Mouse (Mus musculus) limb, embryonic 11.5 days (tissue): Measurements from ENCODE around the gene Ccdc189. TPM values are rescaled to one million over a fixed set of nuclear protein-coding genes. Genes with fewer than 3 reads are reported as not detected.
"Not testable (repeated sequence)": the region's sequence is repeated elsewhere in the genome, so short reads cannot be mapped to it uniquely, and the experiment has no call there.

Experiments used
- ATAC-seq: fragments of 200-750 bp; cut with Nextera tagmentation; 2 replicates; pipeline ENCODE4 v1.8.0; 2017; ENCODE audit warnings: low read depth; ENCODE audit not compliant: insufficient number of reproducible peaks, low FRiP score, low TSS enrichment
- DNase-seq: peaks from one replicate; pipeline ENCODE4 v3.0.0-alpha.2; 2015; ENCODE audit warnings: low spot score
- H3K27ac ChIP-seq: fragments of 300-500 bp; sonication (generic); replicated peaks from 2 replicates; pipeline ENCODE4 v1.5.1; 2014; ENCODE audit warnings: low read depth, mild to moderate bottlenecking, low read length
- H3K27me3 ChIP-seq: fragments of 300-500 bp; sonication (generic); 2 replicates; pipeline ENCODE4 v1.6.1; 2014; ENCODE audit warnings: mild to moderate bottlenecking, low read length, mixed read lengths; ENCODE audit not compliant: control insufficient read depth, insufficient read depth
- H3K36me3 ChIP-seq: fragments of 300-500 bp; sonication (generic); 2 replicates; pipeline ENCODE4 v1.6.1; 2014; ENCODE audit warnings: mild to moderate bottlenecking, low read length, moderate library complexity, mixed read lengths; ENCODE audit not compliant: control insufficient read depth, insufficient read depth
- H3K4me1 ChIP-seq: fragments of 300-500 bp; sonication (generic); 2 replicates; pipeline ENCODE4 v1.6.1; 2014; ENCODE audit warnings: low read length, mixed read lengths; ENCODE audit not compliant: control insufficient read depth, insufficient read depth
- H3K4me2 ChIP-seq: fragments of 300-500 bp; sonication (generic); 2 replicates; pipeline ENCODE4 v1.6.1; 2014; ENCODE audit warnings: low read depth, mild to moderate bottlenecking, moderate library complexity; ENCODE audit not compliant: severe bottlenecking
- H3K4me3 ChIP-seq: fragments of 300-500 bp; sonication (generic); 2 replicates; pipeline ENCODE4 v1.5.1; 2014; ENCODE audit warnings: low read depth, low read length
- H3K9ac ChIP-seq: fragments of 300-500 bp; sonication (generic); 2 replicates; pipeline ENCODE4 v1.6.1; 2014; ENCODE audit warnings: mild to moderate bottlenecking, low read length
- H3K9me3 ChIP-seq: fragments of 300-500 bp; sonication (generic); 2 replicates; pipeline ENCODE4 v1.6.1; 2016; ENCODE audit warnings: low read length; ENCODE audit not compliant: control insufficient read depth
- WGBS: fragments of 180-500 bp; shearing (Covaris S2); extraction: QIAGEN DNeasy Blood & Tissue Kit; methylation state at CpG from one replicate; pipeline ENCODE4 v1.1.7; 2014; 5-methylcytosine and 5-hydroxymethylcytosine counted together
- polyA plus RNA-seq: library from polyadenylated mRNA; unstranded; fragments of >200 nt; fragmentation: Nextera tagmentation; extraction: Ambion mirVana; gene quantifications from 2 replicates; pipeline ENCODE4 v1.2.1, GENCODE M21; 2014

Ccdc189 gene
- 11.5 and 12.3 TPM in 2 replicates for polyA plus RNA-seq

GRCm38 (mm10) chr7:127588011-127588871, at the start of gene Ccdc189, which contains the start of gene Rnf40:
Ccdc189 (minus strand) TSS chr7:127588595.
Rnf40 (plus strand) TSS chr7:127588767.
- H3K4me2 ChIP-seq: peak within 1 kb of the TSS; percentile 72
- no peaks in the 10 kb centered on the region for H3K9me3 ChIP-seq
- H3K4me1 ChIP-seq: peaks cover 3% of the 10 kb centered on the region
- under 1% methylated on average over 50 of the region's 50 CpGs for WGBS
- peak within 1 kb of the TSS; percentile 91 for H3K4me3 ChIP-seq
- peaks cover 18% of the 10 kb centered on the region for H3K36me3 ChIP-seq
- H3K9ac ChIP-seq: peak within 1 kb of the TSS; percentile 79
- ATAC-seq: peak; percentile 99
- DNase-seq: peak; percentile 94
- H3K27me3 ChIP-seq: no peaks in the 10 kb centered on the region
- H3K27ac ChIP-seq: peak within 1 kb of the TSS; percentile 30; the same call in 1 of the 2 replicates

DNA sequence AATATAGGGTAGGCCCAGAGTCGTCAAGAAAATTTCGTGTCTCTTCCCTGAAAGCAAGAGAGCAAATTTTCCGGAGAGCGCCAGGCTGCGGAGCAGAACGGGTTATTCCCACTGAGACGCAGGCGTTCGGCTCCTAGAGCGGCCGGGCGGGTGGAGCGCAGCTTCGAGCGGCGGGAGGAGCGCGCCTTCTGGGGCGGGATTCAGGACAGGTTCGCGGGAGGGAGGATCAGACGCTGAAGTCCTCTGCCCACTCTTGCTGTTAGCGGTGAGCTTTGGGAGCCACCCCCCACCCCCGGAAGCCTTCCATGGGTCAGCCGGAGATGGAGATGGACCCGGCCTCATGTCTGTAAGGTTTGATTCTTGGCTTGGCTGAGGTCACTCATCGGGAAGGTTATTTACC, 48.6 kb upstream of the Ccdc189 start:
- ATAC-seq: 0 out of 2 replicates have a peak, but pooled peaks have one; percentile 39
- DNase-seq: peak; percentile 85
- no peaks in the 10 kb centered on the region for H3K27me3 ChIP-seq
- H3K4me3 ChIP-seq: peak overlapping the region; percentile 33
- under 1% methylated on average over 27 of the region's 27 CpGs for WGBS
- H3K4me2 ChIP-seq: peak overlapping the region; percentile 49
- H3K9me3 ChIP-seq: no peaks in the 10 kb centered on the region
- no peak overlapping the region for H3K27ac ChIP-seq
- H3K9ac ChIP-seq: peak overlapping the region; percentile 62; the same call in 1 of the 2 replicates
- no peaks in the 10 kb centered on the region for H3K4me1 ChIP-seq
- H3K36me3 ChIP-seq: no peaks in the 10 kb centered on the region

GRCm38 (mm10) chr7:127631416-127631815, 43.0 kb upstream of the Ccdc189 start:
- WGBS: 92% methylated on average over 4 of the region's 4 CpGs
- no peak overlapping the region for H3K4me3 ChIP-seq
- no peaks in the 10 kb centered on the region for H3K27me3 ChIP-seq
- H3K36me3 ChIP-seq: no peaks in the 10 kb centered on the region
- DNase-seq: no peak
- H3K9me3 ChIP-seq: no peaks in the 10 kb centered on the region
- H3K4me2 ChIP-seq: no peak overlapping the region
- no peaks in the 10 kb centered on the region for H3K4me1 ChIP-seq
- H3K9ac ChIP-seq: no peak overlapping the region
- no peak overlapping the region for H3K27ac ChIP-seq
- ATAC-seq: no peak

GRCm38 (mm10) chr7:127628646-127629045, 40.3 kb upstream of the Ccdc189 start:
- Histone ChIP-seq H3K9me3 (no peaks in the 10 kb centered on the region), H3K36me3 (no peaks in the 10 kb centered on the region), H3K4me1 (no peaks in the 10 kb centered on the region), H3K27ac (no peak overlapping the region), H3K9ac (no peak overlapping the region), H3K4me3 (no peak overlapping the region), H3K27me3 (no peaks in the 10 kb centered on the region), H3K4me2 (no peak overlapping the region)
- ATAC-seq (no peak), DNase-seq (no peak)
- 83% methylated on average over 5 of the region's 5 CpGs for WGBS

GRCm38 (mm10) chr7:127626471-127626870, 38.1 kb upstream of the Ccdc189 start:
- no peak for ATAC-seq
- no peaks in the 10 kb centered on the region for H3K9me3 ChIP-seq
- DNase-seq: peak; percentile 14
- no peak overlapping the region for H3K4me3 ChIP-seq
- no peak overlapping the region for H3K4me2 ChIP-seq
- no peak overlapping the region for H3K9ac ChIP-seq
- WGBS: 91% methylated on average over 4 of the region's 4 CpGs
- no peaks in the 10 kb centered on the region for H3K27me3 ChIP-seq
- no peaks in the 10 kb centered on the region for H3K4me1 ChIP-seq
- no peaks in the 10 kb centered on the region for H3K36me3 ChIP-seq
- no peak overlapping the region for H3K27ac ChIP-seq

- H3K4me3 ChIP-seq: no peak overlapping the region
- H3K36me3 ChIP-seq: no peaks in the 10 kb centered on the region
- DNase-seq: no peak
- H3K9ac ChIP-seq: no peak overlapping the region
- WGBS: 94% methylated on average over 7 of the region's 7 CpGs
- H3K27ac ChIP-seq: no peak overlapping the region
- H3K4me2 ChIP-seq: no peak overlapping the region
- ATAC-seq: no peak
- no peaks in the 10 kb centered on the region for H3K27me3 ChIP-seq
- no peaks in the 10 kb centered on the region for H3K9me3 ChIP-seq
- no peaks in the 10 kb centered on the region for H3K4me1 ChIP-seq
Measured at GRCm38 (mm10) chr7:127626039-127626438, 37.6 kb upstream of the Ccdc189 start.

- H3K9ac ChIP-seq, H3K27me3 ChIP-seq, H3K36me3 ChIP-seq, H3K27ac ChIP-seq, H3K9me3 ChIP-seq, DNase-seq, H3K4me2 ChIP-seq, H3K4me1 ChIP-seq, ATAC-seq, H3K4me3 ChIP-seq: not testable (repeated sequence)
- WGBS: 90% methylated on average over 7 of the region's 8 CpGs
Measured at GRCm38 (mm10) chr7:127618402-127618801, 30.0 kb upstream of the Ccdc189 start.

DNA sequence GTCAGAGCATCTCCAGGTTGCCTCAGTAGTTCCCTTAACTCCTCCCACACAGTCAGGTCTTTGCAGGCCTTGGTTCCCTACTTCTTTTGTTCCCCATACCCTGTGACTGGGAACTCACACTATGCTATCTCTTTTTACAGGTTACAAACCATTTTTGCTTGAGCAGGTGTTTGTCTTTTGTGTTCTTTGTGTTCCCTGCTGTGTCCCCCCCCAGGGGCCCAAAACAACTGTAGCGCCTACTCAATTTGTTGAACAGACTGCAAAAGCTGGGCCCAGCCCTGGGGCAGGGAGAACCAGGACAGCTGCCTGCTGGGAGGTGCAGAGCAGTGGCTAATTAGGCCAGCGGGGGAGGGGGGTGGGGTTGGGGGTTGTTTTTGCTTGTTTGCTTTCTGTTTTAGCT, 29.6 kb upstream of the Ccdc189 start:
- Histone ChIP-seq H3K27ac (no peak overlapping the region), H3K9me3 (no peaks in the 10 kb centered on the region), H3K4me3 (no peak overlapping the region), H3K4me2 (no peak overlapping the region), H3K27me3 (no peaks in the 10 kb centered on the region), H3K9ac (no peak overlapping the region), H3K4me1 (no peaks in the 10 kb centered on the region), H3K36me3 (no peaks in the 10 kb centered on the region)
- WGBS: 42% methylated on average over 2 of the region's 2 CpGs
- no peak for DNase-seq
- ATAC-seq: no peak
